Mouse (Mus musculus) mouse trophoblast stem cell (cell line): ENCODE data around the gene Rimbp3.

Experiments
- in situ Hi-C, 2 experiments: fragments of 300-500 bp; cut with MseI, MboI; formaldehyde crosslinking; loops; 2 replicates in 1 of 2; 3 replicates in 1 of 2; pipeline ENCODE4 v1.15.1; 2025

Rimbp3 gene

GRCm38 (mm10) chr16:17255270-17255669 is 46.9 kb downstream of the Rimbp3 start:
- in situ Hi-C loops, result no loop called here

GRCm38 (mm10) chr16:17257359-17257821 is 49.0 kb downstream of the Rimbp3 start:
- in situ Hi-C loops, result no loop called here

GRCm38 (mm10) chr16:17258917-17259316 is 50.5 kb downstream of the Rimbp3 start:
- in situ Hi-C loops, result no loop called here

- in situ Hi-C loops, result no loop called here
These were observed 52.9 kb downstream of the Rimbp3 start for GRCm38 (mm10) chr16:17261341-17261740.
